Mouse (Mus musculus) forelimb bud, embryonic 11.5 days (tissue): ENCODE results near the gene Ldb1.

Source experiments
- DNase-seq: peaks from one replicate; pipeline ENCODE4 v3.0.0-alpha.2; 2012; ENCODE audit warnings: low read depth, low spot score

The Ldb1 gene

GRCm38 (mm10) chr19:46044993-46045695, at the start of gene Ldb1:
TSS of gene Ldb1 (minus strand) at chr19:46045214.
- peak; percentile 85 for DNase-seq

GRCm38 (mm10) chr19:46094144-46094543, 49.1 kb upstream of the Ldb1 start:
- DNase-seq: no peak

DNA sequence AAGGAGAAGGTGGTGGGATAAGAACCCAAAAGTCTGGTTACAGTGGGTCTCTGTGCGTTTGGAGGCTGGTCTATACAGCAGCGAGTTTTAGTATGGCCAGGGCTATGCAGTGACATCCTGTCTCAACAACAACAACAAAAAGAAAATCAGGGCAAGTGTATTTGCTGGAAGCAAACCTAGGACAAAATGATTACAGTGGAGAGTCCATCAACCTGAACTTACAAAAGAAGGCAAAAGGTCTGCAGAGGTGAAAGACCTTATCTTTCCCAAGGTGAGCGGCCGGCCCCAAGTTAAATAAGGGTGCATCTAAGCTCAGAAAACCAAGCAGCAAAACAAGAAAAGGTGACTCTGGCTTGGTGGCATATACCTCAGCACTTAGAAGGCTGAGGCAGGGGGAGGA, 46.6 kb upstream of the Ldb1 start:
- no peak for DNase-seq

GRCm38 (mm10) chr19:46087871-46088270, 42.9 kb upstream of the Ldb1 start:
- DNase-seq: no peak

DNA sequence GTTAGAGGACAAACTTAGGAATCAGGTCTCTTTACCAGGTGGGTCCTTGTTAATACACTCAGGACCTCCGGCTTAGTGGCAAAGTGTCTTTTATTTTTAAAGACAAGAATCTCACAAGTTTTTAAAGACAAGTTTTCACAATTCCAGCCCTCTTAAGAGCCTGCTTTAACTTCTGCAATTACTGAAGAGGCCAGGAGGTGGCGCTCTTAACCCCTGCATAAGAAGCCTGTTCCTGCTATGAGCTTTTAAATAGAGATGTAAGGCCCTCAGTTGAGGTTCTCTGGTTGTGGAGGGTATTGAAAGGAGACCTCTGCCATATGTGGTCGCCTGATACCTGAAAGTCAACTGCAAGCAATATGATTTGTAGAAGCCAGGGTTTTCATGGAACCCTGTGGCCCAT, 41.3 kb upstream of the Ldb1 start:
- DNase-seq: peak; percentile 62

GRCm38 (mm10) chr19:46085185-46085584, 40.2 kb upstream of the Ldb1 start:
- DNase-seq: no peak

GRCm38 (mm10) chr19:46078535-46078934, 33.5 kb upstream of the Ldb1 start:
- DNase-seq: no peak

DNA sequence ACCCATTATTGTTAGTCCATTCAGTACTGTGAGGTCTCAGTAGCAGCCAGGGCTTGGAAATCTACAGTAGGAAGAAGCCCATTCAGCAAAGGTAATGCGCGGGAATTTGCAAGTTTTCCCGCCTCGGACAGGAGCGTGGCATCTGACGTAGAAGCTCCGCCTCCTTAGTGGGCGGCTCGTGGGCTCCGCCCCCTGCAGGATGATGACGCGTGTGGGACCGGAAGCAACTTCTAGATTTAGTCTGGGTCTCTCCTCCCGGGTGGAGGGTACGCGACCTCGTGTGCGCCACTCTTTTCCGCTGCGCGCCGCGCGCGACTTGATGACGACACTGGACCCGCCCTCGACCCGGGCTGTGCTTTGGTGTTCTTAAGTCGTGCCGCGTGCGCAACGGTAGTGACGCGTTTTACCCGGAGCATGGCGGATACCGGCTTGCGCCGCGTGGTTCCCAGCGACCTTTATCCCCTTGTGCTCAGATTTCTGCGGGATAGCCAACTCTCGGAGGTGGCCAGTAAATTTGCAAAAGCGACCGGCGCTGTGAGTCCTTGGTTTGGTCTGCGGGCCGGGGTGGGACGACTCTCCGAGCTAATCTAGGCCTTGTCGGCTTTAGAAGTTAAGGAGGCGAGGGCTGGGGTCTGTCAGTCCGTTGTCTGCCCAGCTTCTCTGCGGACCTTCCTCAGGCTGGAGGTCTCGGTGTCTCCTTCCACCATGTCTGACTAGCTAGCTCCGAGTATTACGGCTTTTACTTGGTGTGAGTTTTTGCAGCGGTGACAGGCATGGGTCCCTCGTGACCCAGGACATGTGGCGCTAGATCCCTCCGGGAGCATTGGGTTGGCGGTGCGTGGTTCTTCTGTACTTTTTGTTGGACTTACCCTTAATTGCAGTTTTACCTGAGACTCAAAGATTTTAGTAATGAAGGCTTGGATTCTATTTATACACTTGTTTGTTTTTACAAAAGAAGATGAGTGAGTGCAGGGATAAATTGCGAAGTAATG, 30.9 kb upstream of the Ldb1 start, which contains the start of gene Nolc1:
TSS of gene Nolc1 (plus strand) at position 248 of the 992 bp plus-strand sequence.
- peak; percentile 100 for DNase-seq

DNA sequence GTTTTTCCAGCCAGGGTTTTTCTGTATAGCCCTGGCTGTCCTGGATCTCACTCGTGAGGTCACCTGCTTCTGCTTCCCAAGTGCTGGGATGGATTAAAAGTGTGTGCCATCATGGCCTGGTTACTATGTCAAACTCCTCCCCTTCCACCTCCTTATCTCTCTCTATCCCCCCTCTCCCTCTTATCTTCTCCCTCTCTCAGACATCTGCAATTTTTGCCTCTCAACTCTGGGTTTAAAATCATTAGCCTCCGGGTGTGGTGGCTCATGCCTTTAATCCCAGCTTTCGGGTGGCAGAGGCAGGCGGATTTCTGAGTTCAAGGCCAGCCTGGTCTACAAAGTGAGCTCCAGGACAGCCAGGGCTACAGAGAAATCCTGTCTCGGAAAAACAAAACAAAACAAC, 29.3 kb upstream of the Ldb1 start:
- DNase-seq: no peak

GRCm38 (mm10) chr19:46073285-46073684, 28.3 kb upstream of the Ldb1 start:
- no peak for DNase-seq

DNA sequence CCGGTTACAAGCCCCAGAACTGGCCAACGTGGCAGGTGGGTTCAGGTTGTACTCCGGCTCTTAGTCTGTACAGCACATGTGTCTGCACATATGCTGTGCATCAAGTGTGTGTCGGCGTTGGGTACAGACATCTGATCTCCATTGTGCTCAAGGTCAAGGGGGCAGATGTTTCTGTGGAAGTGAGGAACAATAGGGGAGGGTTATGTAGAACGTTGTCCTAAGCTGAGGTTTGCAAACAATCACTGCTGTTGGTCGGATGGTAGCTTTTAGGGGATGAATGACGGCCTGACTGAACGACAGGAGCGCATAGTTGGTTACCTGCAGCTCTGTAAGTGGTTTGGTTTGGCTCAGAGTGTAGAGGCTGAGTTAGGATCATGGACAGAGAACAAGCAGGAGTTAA, 23.0 kb upstream of the Ldb1 start:
- DNase-seq: no peak

GRCm38 (mm10) chr19:46060845-46061244, 15.8 kb upstream of the Ldb1 start:
- no peak for DNase-seq

DNA sequence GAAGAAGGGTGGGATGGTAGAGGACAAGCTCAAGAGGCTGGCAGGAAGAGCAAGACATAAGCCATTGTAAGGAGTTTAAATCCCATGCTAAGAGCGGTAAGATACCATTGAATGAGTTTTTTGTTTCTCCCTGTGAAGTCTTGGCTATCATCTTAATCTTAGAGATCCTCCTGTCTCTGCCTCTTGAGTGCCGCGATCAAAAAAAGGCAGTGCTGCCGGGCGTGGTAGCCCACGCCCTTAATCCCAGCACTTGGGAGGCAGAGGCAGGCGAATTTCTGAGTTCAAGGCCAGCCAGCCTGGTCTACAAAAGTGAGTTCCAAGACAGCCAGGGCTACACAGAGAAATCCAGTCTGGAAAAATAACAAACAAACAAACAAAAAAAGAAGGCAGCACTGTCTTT, 13.5 kb upstream of the Ldb1 start:
- DNase-seq: no peak

- peak; percentile 70 for DNase-seq
These were observed 12.1 kb upstream of the Ldb1 start for GRCm38 (mm10) chr19:46056947-46057607.

DNA sequence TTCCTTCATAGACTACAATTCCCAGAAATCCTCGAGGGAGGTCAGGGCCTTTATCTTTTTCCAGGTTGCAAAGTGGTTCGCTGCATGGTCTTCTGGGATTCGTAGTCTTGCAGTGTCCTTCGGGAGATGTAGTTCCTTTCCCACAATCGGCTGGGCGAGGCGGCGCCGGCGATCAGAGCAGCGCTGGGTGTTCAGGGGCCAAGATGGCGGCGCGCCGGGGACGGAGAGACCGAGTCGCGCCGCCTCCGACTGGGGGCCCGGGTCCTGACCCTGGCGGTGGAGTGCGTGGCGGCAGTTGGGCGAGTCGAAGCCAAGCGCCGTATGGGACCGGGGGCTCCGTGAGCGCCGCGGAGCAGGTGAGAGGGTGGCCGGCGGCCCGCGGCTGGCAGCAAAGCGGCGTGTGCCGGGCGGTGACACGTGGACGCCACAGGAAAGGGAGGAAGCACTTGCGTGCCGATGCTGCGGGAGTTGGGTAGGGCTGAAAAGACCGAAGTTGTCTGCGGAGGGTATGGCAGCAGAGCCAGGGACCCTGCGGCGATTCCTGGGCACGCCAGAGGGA, 11.5 kb upstream of the Ldb1 start:
- DNase-seq: peak; percentile 95

- no peak for DNase-seq
These were observed 10.9 kb upstream of the Ldb1 start for GRCm38 (mm10) chr19:46055752-46056387.

- DNase-seq: no peak
These were observed 5.4 kb upstream of the Ldb1 start for GRCm38 (mm10) chr19:46050462-46050861.

GRCm38 (mm10) chr19:46049129-46049528, 4.1 kb upstream of the Ldb1 start:
- DNase-seq: no peak

GRCm38 (mm10) chr19:46047426-46047825, 2.4 kb upstream of the Ldb1 start:
- no peak for DNase-seq

GRCm38 (mm10) chr19:46046621-46047025, 1.6 kb upstream of the Ldb1 start:
- no peak for DNase-seq

GRCm38 (mm10) chr19:46045696-46046311, 790 bp upstream of the Ldb1 start:
- no peak for DNase-seq
